In genomic region chr12:5633971-5634370, GRCm38 (mm10) we compare ENCODE assay signal across 20 mouse cellular contexts.
"Had no signal": no experiment of that assay in that cellular context is flagged by ENCODE, and none has a peak within 500 bp of the region (broad histone marks: within the 10 kb centered on the region; RNA-seq: fewer than 3 reads in every experiment).

No protein-coding gene starts in this region.

- H3K9ac ChIP-seq: limb, embryonic 13.5 days; liver, embryonic 12.5 days; liver, embryonic 15.5 days; lung, embryonic 15.5 days; neural tube, embryonic 13.5 days had no signal

- H3K4me1 ChIP-seq: limb, embryonic 10.5 days; limb, embryonic 13.5 days; liver, embryonic 12.5 days; liver, embryonic 15.5 days; lung, embryonic 15.5 days; neural tube, embryonic 13.5 days had no signal

- H3K9me3 ChIP-seq: limb, embryonic 10.5 days; limb, embryonic 13.5 days; liver, embryonic 12.5 days; liver, embryonic 15.5 days; lung, embryonic 15.5 days; neural tube, embryonic 13.5 days had no signal

- H3K4me3 ChIP-seq: left cerebral cortex, adult 2 months; limb, embryonic 10.5 days; limb, embryonic 13.5 days; liver, embryonic 12.5 days; liver, embryonic 15.5 days; lung, embryonic 15.5 days; myocyte; neural tube, embryonic 13.5 days had no signal

- ATAC-seq: liver, embryonic 12.5 days had no signal

- DNase-seq: kidney, adult 8-10 months; kidney, postnatal 14 days; kidney, postnatal 4 days; layer of hippocampus, postnatal 36 days; liver; lung, adult 18-20 months; lung, postnatal 10 days; lung, postnatal 4 days; midbrain, embryonic 14.5 days; thymus, adult 18-20 months; thymus, postnatal 36 days had no signal

- H3K4me2 ChIP-seq: limb, embryonic 13.5 days; liver, embryonic 12.5 days; liver, embryonic 15.5 days; lung, embryonic 15.5 days; midbrain, embryonic 11.5 days; neural tube, embryonic 13.5 days had no signal

- H3K36me3 ChIP-seq: limb, embryonic 10.5 days; limb, embryonic 13.5 days; liver, embryonic 12.5 days; liver, embryonic 15.5 days; lung, embryonic 15.5 days; neural tube, embryonic 13.5 days had no signal

- H3K27ac ChIP-seq: left cerebral cortex, adult 2 months; limb, embryonic 10.5 days; limb, embryonic 13.5 days; liver, embryonic 12.5 days; liver, embryonic 15.5 days; lung, embryonic 15.5 days; neural tube, embryonic 13.5 days had no signal

- H3K27me3 ChIP-seq: limb, embryonic 13.5 days; liver, embryonic 12.5 days; liver, embryonic 15.5 days; lung, embryonic 15.5 days; neural tube, embryonic 13.5 days had no signal
